Mouse (Mus musculus) intestine, embryonic 16.5 days (tissue): Measurements from ENCODE around the gene Rnf126. TPM values are rescaled to one million over a fixed set of nuclear protein-coding genes. Genes with fewer than 3 reads are reported as not detected.
A peak's percentile ranks its signal among the peaks of the same experiment; 100 is the strongest.

Source experiments
- ATAC-seq: fragments of 200-750 bp; cut with Nextera tagmentation; 2 replicates; pipeline ENCODE4 v1.8.0; 2017; ENCODE audit warnings: moderate TSS enrichment, moderate library complexity
- H3K27ac ChIP-seq: fragments of 300-500 bp; sonication (generic); 2 replicates; pipeline ENCODE4 v1.5.1; 2014; ENCODE audit warnings: mild to moderate bottlenecking, low read length
- H3K27me3 ChIP-seq: fragments of 300-500 bp; sonication (generic); replicated peaks from 2 replicates; pipeline ENCODE4 v1.6.1; 2014; ENCODE audit warnings: low read length, control low read depth, mixed read lengths; ENCODE audit not compliant: control insufficient read depth, insufficient read depth
- H3K36me3 ChIP-seq: fragments of 300-500 bp; sonication (generic); 2 replicates; pipeline ENCODE4 v1.6.1; 2014; ENCODE audit warnings: low read length, control low read depth; ENCODE audit not compliant: control insufficient read depth, insufficient read depth
- H3K4me1 ChIP-seq: fragments of 300-500 bp; sonication (generic); 2 replicates; pipeline ENCODE4 v1.6.1; 2014; ENCODE audit warnings: low read length, control low read depth, mixed read lengths; ENCODE audit not compliant: control insufficient read depth, insufficient read depth
- H3K4me2 ChIP-seq: fragments of 300-500 bp; sonication (generic); 2 replicates; pipeline ENCODE4 v1.6.1; 2014; ENCODE audit warnings: low read depth, low read length, control low read depth
- H3K4me3 ChIP-seq: fragments of 300-500 bp; sonication (generic); 2 replicates; pipeline ENCODE4 v1.5.1; 2014; ENCODE audit warnings: mild to moderate bottlenecking, low read length
- H3K9ac ChIP-seq: fragments of 300-500 bp; sonication (generic); 2 replicates; pipeline ENCODE4 v1.6.1; 2014; ENCODE audit warnings: low read depth, low read length
- H3K9me3 ChIP-seq: fragments of 300-500 bp; sonication (generic); 2 replicates; pipeline ENCODE4 v1.6.1; 2016; ENCODE audit warnings: low read length, control low read depth; ENCODE audit not compliant: control insufficient read depth
- WGBS: fragments of 180-500 bp; shearing (Covaris S2); extraction: QIAGEN DNeasy Blood & Tissue Kit; methylation state at CpG from one replicate; pipeline ENCODE4 v1.1.7; 2014; 5-methylcytosine and 5-hydroxymethylcytosine counted together
- polyA plus RNA-seq: library from polyadenylated mRNA; unstranded; fragments of >200 nt; fragmentation: Nextera tagmentation; extraction: Ambion mirVana; gene quantifications from 2 replicates; pipeline ENCODE4 v1.2.1, GENCODE M21; 2015

Gene Rnf126
- polyA plus RNA-seq = 39.7 and 56.6 TPM in 2 replicates

DNA sequence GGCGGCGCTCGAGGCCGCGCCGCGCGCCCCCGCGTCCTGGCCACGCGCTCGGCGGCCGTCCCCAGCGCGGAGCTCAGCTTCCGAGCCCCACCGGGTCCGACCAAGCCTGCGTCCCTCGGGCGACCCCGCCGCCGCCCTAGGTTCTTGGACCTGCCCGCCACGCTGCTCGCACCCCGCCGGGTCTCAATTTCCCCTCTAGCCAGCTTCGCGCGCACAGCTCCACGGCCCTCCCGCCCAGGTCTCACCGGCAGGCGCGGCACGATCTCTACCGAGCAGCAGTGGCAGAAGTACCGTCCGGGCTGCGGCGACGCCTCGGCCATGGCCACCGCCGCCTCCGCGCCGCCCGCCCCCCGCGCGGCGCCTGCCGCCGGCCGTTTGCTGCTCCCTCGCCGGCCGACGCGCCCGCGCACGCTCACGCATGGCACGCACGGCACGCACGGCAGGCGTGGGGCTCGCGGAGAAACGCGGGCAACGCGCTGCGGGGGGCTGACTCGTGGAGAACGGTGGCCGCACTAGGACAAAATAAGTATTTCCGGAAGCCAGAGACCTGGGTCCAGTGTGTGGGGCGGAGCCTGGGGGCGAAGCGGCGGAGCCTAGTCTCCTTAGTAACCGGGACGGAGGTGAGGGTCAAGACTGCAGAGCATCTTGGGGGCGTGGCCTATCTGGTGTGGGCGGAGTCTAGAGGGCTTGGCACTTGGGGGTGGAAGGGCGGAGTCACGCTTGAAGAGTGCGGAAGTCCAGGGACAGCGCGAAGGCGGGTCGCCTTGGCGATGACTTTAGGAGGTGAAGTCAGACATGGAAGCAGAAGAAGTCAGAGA lies at the start of gene Rnf126:
Rnf126 (minus strand) TSS at position 445 of the 818 bp plus-strand sequence.
- H3K27ac ChIP-seq = peak within 1 kb of the TSS; percentile 95
- peaks cover 5% of the 10 kb centered on the region; the same call in 1 of the 2 replicates for H3K36me3 ChIP-seq
- peak within 1 kb of the TSS; percentile 99 for H3K4me2 ChIP-seq
- peak within 1 kb of the TSS; percentile 99 for H3K9ac ChIP-seq
- no peaks in the 10 kb centered on the region for H3K9me3 ChIP-seq
- H3K4me3 ChIP-seq = peak within 1 kb of the TSS; percentile 97
- WGBS = under 1% methylated on average over 101 of the region's 101 CpGs
- peaks cover 37% of the 10 kb centered on the region for H3K4me1 ChIP-seq
- ATAC-seq = peak; percentile 94
- no peaks in the 10 kb centered on the region for H3K27me3 ChIP-seq

DNA sequence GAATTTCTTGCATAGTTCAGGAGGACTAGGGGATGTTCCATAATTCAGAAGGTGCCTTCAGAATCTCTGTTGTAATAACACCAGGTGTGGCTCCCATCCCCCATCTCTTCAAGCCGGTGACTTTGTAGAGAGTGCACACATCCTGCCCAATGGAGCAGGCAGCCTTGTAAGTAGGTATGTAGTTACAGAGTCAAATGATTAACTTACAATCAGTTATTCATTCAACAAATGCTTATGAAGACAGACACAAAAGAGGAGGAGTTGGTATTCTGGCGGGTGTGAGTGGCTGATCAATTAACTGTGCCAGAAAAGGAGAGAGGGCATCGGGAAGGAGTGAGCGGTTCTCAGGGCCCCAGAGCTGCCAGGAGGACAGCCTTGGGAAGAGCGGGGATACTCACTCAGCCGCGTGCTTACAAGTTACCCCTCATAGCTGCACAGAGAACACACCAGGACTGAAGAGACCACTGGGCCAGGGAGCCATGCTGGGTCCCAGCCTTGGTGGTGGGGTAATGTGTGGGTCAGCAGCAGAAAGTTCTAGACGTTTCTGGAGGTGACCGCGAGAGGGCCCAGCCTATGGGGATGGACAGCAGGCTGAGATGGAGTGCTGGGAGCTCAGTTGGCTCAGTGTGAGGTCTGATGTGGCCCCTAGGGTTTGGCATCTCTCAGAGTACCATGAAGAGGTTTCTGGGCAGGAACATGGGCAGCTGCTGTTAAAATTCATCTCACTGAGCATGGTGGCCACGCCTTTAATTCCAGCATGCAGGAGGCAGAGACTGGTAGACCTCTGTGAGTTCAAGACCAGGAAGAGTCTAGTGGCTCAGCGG lies 49.1 kb upstream of the Rnf126 start:
- ATAC-seq = peak; percentile 14; the same call in 1 of the 2 replicates
- 79% methylated on average over 12 of the region's 12 CpGs for WGBS
- Histone ChIP-seq H3K27me3 (no peaks in the 10 kb centered on the region), H3K4me3 (no peak overlapping the region), H3K9me3 (no peaks in the 10 kb centered on the region), H3K9ac (no peak overlapping the region), H3K4me1 (peaks cover 36% of the 10 kb centered on the region), H3K27ac (peak overlapping the region; percentile 6; the same call in 1 of the 2 replicates), H3K36me3 (0 out of 2 replicates have a peak, but pooled peaks cover under 1% of the 10 kb centered on the region), H3K4me2 (no peak overlapping the region)

DNA sequence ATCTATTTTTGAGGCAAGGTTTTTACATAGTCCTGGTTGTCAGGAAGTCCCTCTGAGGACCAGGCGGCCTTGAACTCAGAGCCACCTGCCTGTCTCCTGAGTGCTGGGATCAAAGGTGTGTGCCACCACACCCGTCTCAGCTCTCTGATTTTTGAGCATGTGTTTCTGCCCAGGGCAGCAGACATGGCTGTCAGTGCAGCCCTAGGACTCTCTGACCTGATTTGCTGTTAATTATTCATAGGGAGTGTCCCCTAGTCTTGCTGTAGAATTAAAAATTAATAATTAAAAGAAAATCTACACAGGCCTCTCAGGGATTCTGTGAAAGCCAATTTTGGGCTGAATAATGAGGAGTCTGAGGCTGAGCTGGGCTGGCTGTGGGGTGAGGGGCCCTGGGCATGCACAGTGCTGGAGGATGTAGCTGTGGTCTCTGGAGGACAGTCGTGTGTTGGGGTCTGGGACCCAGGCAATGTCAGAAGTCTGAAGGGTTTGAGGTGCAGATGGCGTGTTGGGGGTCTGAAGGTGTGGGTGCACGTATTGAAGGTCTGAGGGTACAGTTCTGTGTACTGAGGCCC lies 47.6 kb upstream of the Rnf126 start:
- 78% methylated on average over 5 of the region's 5 CpGs for WGBS
- no peaks in the 10 kb centered on the region for H3K27me3 ChIP-seq
- H3K36me3 ChIP-seq = peaks cover 2% of the 10 kb centered on the region; the same call in 1 of the 2 replicates
- no peak overlapping the region for H3K4me2 ChIP-seq
- no peaks in the 10 kb centered on the region for H3K9me3 ChIP-seq
- peak; percentile 45 for ATAC-seq
- no peak overlapping the region for H3K4me3 ChIP-seq
- H3K27ac ChIP-seq = peak overlapping the region; percentile 76
- peaks cover 28% of the 10 kb centered on the region for H3K4me1 ChIP-seq
- peak overlapping the region; percentile 48; the same call in 1 of the 2 replicates for H3K9ac ChIP-seq

DNA sequence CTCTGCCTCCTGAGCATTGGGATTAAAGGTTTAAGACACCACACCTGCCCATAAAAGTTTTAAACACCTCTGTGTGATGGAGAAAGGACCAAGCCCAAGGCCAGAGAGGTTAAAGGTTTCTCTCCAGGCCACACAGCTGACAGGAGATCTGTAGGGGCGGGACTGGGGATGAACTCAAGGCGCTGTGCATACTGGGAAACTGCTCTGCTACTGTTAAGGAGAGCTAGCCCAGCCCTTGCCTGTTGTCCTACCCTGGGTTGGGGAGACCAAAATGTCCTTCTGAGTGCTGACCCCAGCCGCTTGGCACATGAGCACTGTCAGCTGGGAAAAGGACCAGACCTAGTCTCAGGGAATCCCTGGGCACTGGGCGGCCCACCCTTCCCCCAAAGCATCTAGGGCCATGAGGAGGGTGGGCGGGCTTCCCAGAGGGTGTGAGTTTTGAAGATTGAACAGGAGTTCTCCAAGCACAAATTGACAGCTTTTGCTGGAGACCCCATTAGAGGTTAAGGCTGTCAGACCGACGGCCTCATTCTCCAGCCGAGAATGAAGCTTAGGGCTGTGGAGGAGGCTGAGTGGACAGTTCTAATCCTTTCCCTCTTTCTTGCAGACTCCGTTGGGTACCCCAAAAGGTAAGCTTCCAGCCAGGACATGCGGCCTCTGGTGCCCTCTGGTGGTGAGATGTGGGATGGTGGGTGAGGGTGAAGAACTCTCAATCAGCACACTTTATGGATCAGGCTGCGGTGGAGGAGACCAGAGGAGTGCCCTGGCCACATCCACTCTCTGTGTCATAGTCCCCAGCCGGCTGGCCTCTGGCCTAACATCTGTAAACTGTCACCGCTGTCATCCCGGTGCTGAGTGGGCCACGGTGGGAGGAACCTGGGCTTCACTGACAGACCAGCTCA lies 45.2 kb upstream of the Rnf126 start:
- H3K4me2 ChIP-seq = no peak overlapping the region
- H3K4me1 ChIP-seq = peaks cover 17% of the 10 kb centered on the region
- H3K9me3 ChIP-seq = no peaks in the 10 kb centered on the region
- no peaks in the 10 kb centered on the region for H3K27me3 ChIP-seq
- H3K27ac ChIP-seq = no peak overlapping the region
- peaks cover 2% of the 10 kb centered on the region; the same call in 1 of the 2 replicates for H3K36me3 ChIP-seq
- no peak overlapping the region for H3K4me3 ChIP-seq
- no peak overlapping the region for H3K9ac ChIP-seq
- 31% methylated on average over 15 of the region's 15 CpGs for WGBS
- ATAC-seq = peak; percentile 23

DNA sequence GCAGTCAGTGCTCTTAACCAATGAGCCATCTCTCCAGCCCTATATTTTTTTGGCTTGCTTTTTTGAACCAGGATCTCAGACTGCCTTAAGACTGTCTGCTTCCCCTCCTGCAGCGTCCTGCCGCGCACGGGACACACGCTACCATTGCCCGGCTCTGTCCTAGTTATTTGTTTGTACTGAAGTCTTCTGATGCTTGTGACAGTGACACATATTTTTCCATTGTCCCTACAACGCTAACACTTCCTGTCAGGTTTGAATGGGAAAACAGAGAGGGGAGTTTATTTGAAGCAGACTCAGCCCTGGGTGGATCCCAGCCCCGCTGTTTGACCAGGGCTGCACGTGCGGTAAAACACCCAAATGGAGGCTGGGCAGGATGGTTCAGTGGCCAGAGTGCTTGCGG lies 42.0 kb upstream of the Rnf126 start:
- no peak overlapping the region for H3K9ac ChIP-seq
- no peak for ATAC-seq
- H3K27ac ChIP-seq = peak overlapping the region; percentile 7; the same call in 1 of the 2 replicates
- H3K27me3 ChIP-seq = no peaks in the 10 kb centered on the region
- no peaks in the 10 kb centered on the region for H3K9me3 ChIP-seq
- no peak overlapping the region for H3K4me3 ChIP-seq
- H3K4me2 ChIP-seq = no peak overlapping the region
- H3K36me3 ChIP-seq = peaks cover 2% of the 10 kb centered on the region; the same call in 1 of the 2 replicates
- H3K4me1 ChIP-seq = peaks cover 16% of the 10 kb centered on the region
- WGBS = 89% methylated on average over 11 of the region's 11 CpGs

DNA sequence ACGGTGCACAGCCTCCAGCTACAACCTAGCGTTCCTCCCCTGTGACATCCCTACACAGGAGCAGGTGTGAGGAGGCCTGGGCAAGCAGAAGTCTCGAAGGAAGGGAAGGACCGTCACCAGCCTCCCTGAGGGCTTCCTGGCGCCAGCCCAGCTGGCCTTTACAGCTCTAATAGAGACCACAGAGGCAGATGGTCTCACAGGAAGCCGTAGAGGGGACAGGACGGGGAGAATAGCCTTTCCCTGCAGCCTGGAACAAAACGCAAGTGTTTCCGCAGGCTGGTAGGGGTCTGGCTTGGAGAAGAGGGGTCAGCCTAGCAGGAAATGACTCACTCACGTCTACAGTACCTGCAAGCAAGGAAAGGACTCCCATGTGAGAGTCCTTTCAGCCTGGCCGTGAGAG lies 41.1 kb upstream of the Rnf126 start:
- H3K4me2 ChIP-seq = no peak overlapping the region
- no peak overlapping the region for H3K4me3 ChIP-seq
- peak overlapping the region; percentile 12; the same call in 1 of the 2 replicates for H3K27ac ChIP-seq
- peaks cover 23% of the 10 kb centered on the region for H3K4me1 ChIP-seq
- H3K9ac ChIP-seq = no peak overlapping the region
- peak; percentile 17; the same call in 1 of the 2 replicates for ATAC-seq
- peaks cover 2% of the 10 kb centered on the region; the same call in 1 of the 2 replicates for H3K36me3 ChIP-seq
- no peaks in the 10 kb centered on the region for H3K27me3 ChIP-seq
- WGBS = 64% methylated on average over 11 of the region's 11 CpGs
- no peaks in the 10 kb centered on the region for H3K9me3 ChIP-seq

DNA sequence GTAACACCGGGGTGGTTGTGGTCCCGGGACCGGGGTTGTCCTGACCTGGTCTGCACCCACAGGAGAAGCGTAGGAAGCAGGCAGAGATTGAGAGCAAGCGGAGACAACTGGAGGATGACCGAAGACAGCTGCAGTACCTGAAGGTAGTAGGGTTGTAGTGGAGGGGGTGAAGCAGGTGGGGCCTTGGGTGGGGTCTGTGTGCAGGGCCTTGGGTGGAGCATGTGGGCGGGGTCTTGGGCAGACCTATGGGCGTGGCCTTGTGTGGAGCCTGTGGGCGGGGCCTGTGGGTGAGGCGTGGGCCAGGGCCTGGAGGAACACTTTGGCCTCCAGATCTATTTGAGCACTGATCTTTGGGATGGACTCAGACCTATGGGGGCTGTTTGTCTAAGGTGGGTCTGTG lies 40.2 kb upstream of the Rnf126 start:
- no peak overlapping the region for H3K27ac ChIP-seq
- H3K4me3 ChIP-seq = no peak overlapping the region
- no peaks in the 10 kb centered on the region for H3K9me3 ChIP-seq
- no peak for ATAC-seq
- 70% methylated on average over 10 of the region's 10 CpGs for WGBS
- H3K4me1 ChIP-seq = peaks cover 30% of the 10 kb centered on the region
- H3K4me2 ChIP-seq = no peak overlapping the region
- no peaks in the 10 kb centered on the region for H3K27me3 ChIP-seq
- peaks cover 2% of the 10 kb centered on the region; the same call in 1 of the 2 replicates for H3K36me3 ChIP-seq
- H3K9ac ChIP-seq = no peak overlapping the region

DNA sequence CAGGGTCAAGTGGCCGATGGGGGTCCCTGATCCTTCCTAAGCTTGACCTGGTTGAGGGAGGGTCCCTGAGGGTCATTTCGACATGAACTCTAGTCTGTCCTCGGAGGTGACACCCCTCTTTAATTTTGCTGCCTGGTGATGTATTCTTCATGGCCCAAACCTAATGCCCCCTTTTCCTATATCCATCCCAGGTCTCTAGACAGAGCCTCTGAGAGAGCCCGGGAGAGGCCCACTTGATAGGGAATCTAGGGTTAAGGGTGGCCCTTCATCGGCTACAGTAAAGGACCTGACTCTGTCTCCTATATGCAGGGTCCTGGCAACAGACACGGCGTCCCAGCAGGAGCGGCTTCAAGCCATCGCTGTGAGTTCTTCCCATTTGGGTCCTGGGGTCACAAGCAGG lies 39.6 kb upstream of the Rnf126 start:
- H3K4me1 ChIP-seq = peaks cover 30% of the 10 kb centered on the region

More for the DNA sequence above, 39.6 kb upstream of the Rnf126 start:
- Histone ChIP-seq H3K27me3 (no peaks in the 10 kb centered on the region), H3K36me3 (peaks cover 2% of the 10 kb centered on the region; the same call in 1 of the 2 replicates), H3K9me3 (no peaks in the 10 kb centered on the region), H3K27ac (no peak overlapping the region), H3K4me3 (no peak overlapping the region), H3K4me2 (no peak overlapping the region), H3K9ac (no peak overlapping the region)
- ATAC-seq = no peak
- WGBS = 85% methylated on average over 9 of the region's 9 CpGs
